Mouse (Mus musculus): Measurements from ENCODE around the gene Mrpl57. TPM values are rescaled to one million over a fixed set of nuclear protein-coding genes. Genes with fewer than 3 reads are reported as not detected.

Gene Mrpl57
- 148 and 155 TPM in 2 replicates for polyA plus RNA-seq (2014; fragmentation: Nextera tagmentation; extraction: Ambion mirVana)

GRCm38 (mm10) chr14:57825788-57826751 is at the start of gene Mrpl57, which contains the start of gene Ska3:
Gene Mrpl57, plus strand, starts transcription at chr14:57826234.
Gene Ska3, minus strand, starts transcription at chr14:57826185.
- under 1% methylated on average over 95 of the region's 96 CpGs for WGBS
- Histone ChIP-seq H3K9me3 (ENCODE audit: control insufficient read depth, low read length) (no peaks in the 10 kb centered on the region), H3K27ac (replicated peaks in 1 of 2; ENCODE audit: control insufficient read depth in 1 of 2, insufficient read depth in 1 of 2, low read depth in 2 of 2, low read length in 2 of 2) (peak within 1 kb of the TSS; percentile 80 to 90), H3K4me2 (ENCODE audit: low read length) (peak within 1 kb of the TSS; percentile 80), H3K4me3 (ENCODE audit: control insufficient read depth in 1 of 2, insufficient read depth in 1 of 2, low read depth in 1 of 2, low read length in 2 of 2) (peak within 1 kb of the TSS; percentile 75 to 87), H3K27me3 (ENCODE audit: control insufficient read depth, insufficient read depth, low read length) (no peaks in the 10 kb centered on the region), H3K4me1 (ENCODE audit: control insufficient read depth in 2 of 2, insufficient read depth in 2 of 2, low read length in 2 of 2) (peaks cover 0 to 9% of the 10 kb centered on the region in 2 experiments; a peak in 2 of 4 replicates), H3K36me3 (ENCODE audit: control insufficient read depth, insufficient read depth, low read length) (peaks cover 21% of the 10 kb centered on the region), H3K9ac (ENCODE audit: low read length) (peak within 1 kb of the TSS; percentile 85)
- ATAC-seq (ENCODE audit: insufficient number of reproducible peaks, insufficient read depth, low FRiP score, low read depth) = peak; percentile 91

- no peak overlapping the region for H3K4me2 ChIP-seq (ENCODE audit: low read length)
- WGBS = 36% methylated on average over 4 of the region's 4 CpGs
- H3K27ac ChIP-seq (replicated peaks in 1 of 2; ENCODE audit: control insufficient read depth in 1 of 2, insufficient read depth in 1 of 2, low read depth in 2 of 2, low read length in 2 of 2) = no peak overlapping the region
- H3K4me3 ChIP-seq (ENCODE audit: control insufficient read depth in 1 of 2, insufficient read depth in 1 of 2, low read depth in 1 of 2, low read length in 2 of 2) = no peak overlapping the region
- no peaks in the 10 kb centered on the region for H3K9me3 ChIP-seq (ENCODE audit: control insufficient read depth, low read length)
- ATAC-seq (ENCODE audit: insufficient number of reproducible peaks, insufficient read depth, low FRiP score, low read depth) = no peak
- no peaks in the 10 kb centered on the region for H3K27me3 ChIP-seq (ENCODE audit: control insufficient read depth, insufficient read depth, low read length)
- H3K9ac ChIP-seq (ENCODE audit: low read length) = no peak overlapping the region
- H3K36me3 ChIP-seq (ENCODE audit: control insufficient read depth, insufficient read depth, low read length) = no peaks in the 10 kb centered on the region
- H3K4me1 ChIP-seq (ENCODE audit: control insufficient read depth in 2 of 2, insufficient read depth in 2 of 2, low read length in 2 of 2) = peaks cover 0 to 2% of the 10 kb centered on the region in 2 experiments; a peak in 1 of 4 replicates
Measured at GRCm38 (mm10) chr14:57787406-57787805, 38.6 kb upstream of the Mrpl57 start.

- Histone ChIP-seq H3K9me3 (ENCODE audit: control insufficient read depth, low read length) (no peaks in the 10 kb centered on the region), H3K36me3 (ENCODE audit: control insufficient read depth, insufficient read depth, low read length) (no peaks in the 10 kb centered on the region), H3K9ac (ENCODE audit: low read length) (no peak overlapping the region), H3K4me1 (ENCODE audit: control insufficient read depth in 2 of 2, insufficient read depth in 2 of 2, low read length in 2 of 2) (peaks cover 0 to 2% of the 10 kb centered on the region in 2 experiments; a peak in 1 of 4 replicates), H3K27me3 (ENCODE audit: control insufficient read depth, insufficient read depth, low read length) (no peaks in the 10 kb centered on the region), H3K4me2 (ENCODE audit: low read length) (no peak overlapping the region), H3K4me3 (ENCODE audit: control insufficient read depth in 1 of 2, insufficient read depth in 1 of 2, low read depth in 1 of 2, low read length in 2 of 2) (no peak overlapping the region), H3K27ac (replicated peaks in 1 of 2; ENCODE audit: control insufficient read depth in 1 of 2, insufficient read depth in 1 of 2, low read depth in 2 of 2, low read length in 2 of 2) (no peak overlapping the region)
- ATAC-seq (ENCODE audit: insufficient number of reproducible peaks, insufficient read depth, low FRiP score, low read depth) = no peak
- 75% methylated on average over 2 of the region's 2 CpGs for WGBS
Measured at GRCm38 (mm10) chr14:57789311-57789710, 36.7 kb upstream of the Mrpl57 start.

- H3K4me2 ChIP-seq (ENCODE audit: low read length) = no peak overlapping the region
- whole genome bisulfite sequencing = 82% methylated on average over 9 of the region's 9 CpGs
- no peak overlapping the region for H3K4me3 ChIP-seq (ENCODE audit: control insufficient read depth in 1 of 2, insufficient read depth in 1 of 2, low read depth in 1 of 2, low read length in 2 of 2)
- ATAC-seq (ENCODE audit: insufficient number of reproducible peaks, insufficient read depth, low FRiP score, low read depth) = no peak
- H3K27ac ChIP-seq (replicated peaks in 1 of 2; ENCODE audit: control insufficient read depth in 1 of 2, insufficient read depth in 1 of 2, low read depth in 2 of 2, low read length in 2 of 2) = no peak overlapping the region
- H3K9me3 ChIP-seq (ENCODE audit: control insufficient read depth, low read length) = no peaks in the 10 kb centered on the region
- H3K27me3 ChIP-seq (ENCODE audit: control insufficient read depth, insufficient read depth, low read length) = no peaks in the 10 kb centered on the region
- peaks cover 0 to 2% of the 10 kb centered on the region in 2 experiments; a peak in 1 of 4 replicates for H3K4me1 ChIP-seq (ENCODE audit: control insufficient read depth in 2 of 2, insufficient read depth in 2 of 2, low read length in 2 of 2)
- no peak overlapping the region for H3K9ac ChIP-seq (ENCODE audit: low read length)
- no peaks in the 10 kb centered on the region for H3K36me3 ChIP-seq (ENCODE audit: control insufficient read depth, insufficient read depth, low read length)
Measured at GRCm38 (mm10) chr14:57789759-57790158, 36.3 kb upstream of the Mrpl57 start.

GRCm38 (mm10) chr14:57791171-57791570 is 34.9 kb upstream of the Mrpl57 start:
- no peak overlapping the region for H3K9ac ChIP-seq (ENCODE audit: low read length)
- no peak overlapping the region for H3K4me2 ChIP-seq (ENCODE audit: low read length)
- peaks cover 0 to 2% of the 10 kb centered on the region in 2 experiments; a peak in 1 of 4 replicates for H3K4me1 ChIP-seq (ENCODE audit: control insufficient read depth in 2 of 2, insufficient read depth in 2 of 2, low read length in 2 of 2)
- no peak overlapping the region for H3K27ac ChIP-seq (replicated peaks in 1 of 2; ENCODE audit: control insufficient read depth in 1 of 2, insufficient read depth in 1 of 2, low read depth in 2 of 2, low read length in 2 of 2)
- H3K27me3 ChIP-seq (ENCODE audit: control insufficient read depth, insufficient read depth, low read length) = no peaks in the 10 kb centered on the region
- H3K36me3 ChIP-seq (ENCODE audit: control insufficient read depth, insufficient read depth, low read length) = no peaks in the 10 kb centered on the region
- no peaks in the 10 kb centered on the region for H3K9me3 ChIP-seq (ENCODE audit: control insufficient read depth, low read length)
- no peak overlapping the region for H3K4me3 ChIP-seq (ENCODE audit: control insufficient read depth in 1 of 2, insufficient read depth in 1 of 2, low read depth in 1 of 2, low read length in 2 of 2)
- ATAC-seq (ENCODE audit: insufficient number of reproducible peaks, insufficient read depth, low FRiP score, low read depth) = no peak
- WGBS = 55% methylated on average over 4 of the region's 4 CpGs

- Histone ChIP-seq H3K4me2 (ENCODE audit: low read length) (peak overlapping the region; percentile 93), H3K4me3 (ENCODE audit: control insufficient read depth in 1 of 2, insufficient read depth in 1 of 2, low read depth in 1 of 2, low read length in 2 of 2) (peak overlapping the region; percentile 64 to 87), H3K36me3 (ENCODE audit: control insufficient read depth, insufficient read depth, low read length) (peaks cover 22% of the 10 kb centered on the region), H3K27me3 (ENCODE audit: control insufficient read depth, insufficient read depth, low read length) (no peaks in the 10 kb centered on the region), H3K4me1 (ENCODE audit: control insufficient read depth in 2 of 2, insufficient read depth in 2 of 2, low read length in 2 of 2) (peaks cover 4 to 19% of the 10 kb centered on the region in 2 experiments), H3K27ac (replicated peaks in 1 of 2; ENCODE audit: control insufficient read depth in 1 of 2, insufficient read depth in 1 of 2, low read depth in 2 of 2, low read length in 2 of 2) (peak overlapping the region in 1 of 2 experiments; percentile 57; a peak in 2 of 4 replicates), H3K9me3 (ENCODE audit: control insufficient read depth, low read length) (no peaks in the 10 kb centered on the region), H3K9ac (ENCODE audit: low read length) (peak overlapping the region; percentile 70)
- ATAC-seq (ENCODE audit: insufficient number of reproducible peaks, insufficient read depth, low FRiP score, low read depth) = no peak
- 11% methylated on average over 7 of the region's 7 CpGs for WGBS
Measured at GRCm38 (mm10) chr14:57797551-57797950, 28.5 kb upstream of the Mrpl57 start.

GRCm38 (mm10) chr14:57797991-57798931 is 27.8 kb upstream of the Mrpl57 start, which contains the start of gene Sap18:
Gene Sap18, plus strand, starts transcription at chr14:57798180.
- Histone ChIP-seq H3K4me1 (ENCODE audit: control insufficient read depth in 2 of 2, insufficient read depth in 2 of 2, low read length in 2 of 2) (peaks cover 4 to 19% of the 10 kb centered on the region in 2 experiments), H3K27ac (replicated peaks in 1 of 2; ENCODE audit: control insufficient read depth in 1 of 2, insufficient read depth in 1 of 2, low read depth in 2 of 2, low read length in 2 of 2) (peak within 1 kb of the TSS; percentile 57 to 77), H3K27me3 (ENCODE audit: control insufficient read depth, insufficient read depth, low read length) (no peaks in the 10 kb centered on the region), H3K36me3 (ENCODE audit: control insufficient read depth, insufficient read depth, low read length) (peaks cover 29% of the 10 kb centered on the region), H3K9me3 (ENCODE audit: control insufficient read depth, low read length) (no peaks in the 10 kb centered on the region), H3K4me3 (ENCODE audit: control insufficient read depth in 1 of 2, insufficient read depth in 1 of 2, low read depth in 1 of 2, low read length in 2 of 2) (peak within 1 kb of the TSS; percentile 64 to 87), H3K4me2 (ENCODE audit: low read length) (peak within 1 kb of the TSS; percentile 93), H3K9ac (ENCODE audit: low read length) (peak within 1 kb of the TSS; percentile 85)
- WGBS = under 1% methylated on average over 95 of the region's 99 CpGs
- peak; percentile 94 for ATAC-seq (ENCODE audit: insufficient number of reproducible peaks, insufficient read depth, low FRiP score, low read depth)

All from heart, embryonic 14.5 days (tissue).